Mouse (Mus musculus) CH12.LX (cell line): ENCODE measurements around the gene Hist1h2be. TPM values are rescaled to one million over a fixed set of nuclear protein-coding genes. Genes with fewer than 3 reads are reported as not detected.

Source experiments
- DNase-seq: peaks from one replicate; pipeline ENCODE4 v3.0.0-alpha.2; 2013; ENCODE audit errors: extremely low read depth
- H3K27ac ChIP-seq: 2 replicates; pipeline ENCODE4 v1.5.1; 2012; ENCODE audit warnings: low read depth, mild to moderate bottlenecking, control low read depth, moderate library complexity; ENCODE audit not compliant: insufficient read depth
- H3K27me3 ChIP-seq: replicated peaks from 2 replicates; pipeline ENCODE3; 2012; ENCODE audit warnings: inconsistent platforms
- H3K36me3 ChIP-seq, 2 experiments: replicated peaks in 1 of 2; 2 replicates each; pipeline versions ENCODE3 to v1.6.1; 2012; ENCODE audit warnings: inconsistent platforms in 1 of 2, low read length in 1 of 2, mild to moderate bottlenecking in 1 of 2, mixed read lengths in 1 of 2, moderate library complexity in 1 of 2; ENCODE audit not compliant: control insufficient read depth in 1 of 2, insufficient read depth in 1 of 2
- H3K4me1 ChIP-seq, 2 experiments: 2 replicates each; pipeline ENCODE4 v1.6.1; 2012; ENCODE audit warnings: inconsistent platforms in 1 of 2, moderate library complexity in 1 of 2; ENCODE audit not compliant: insufficient read depth in 2 of 2, control insufficient read depth in 1 of 2
- H3K4me2 ChIP-seq: 2 replicates; pipeline ENCODE4 v1.6.1; 2012; ENCODE audit warnings: low read depth, mild to moderate bottlenecking, control low read depth; ENCODE audit not compliant: poor library complexity, insufficient read depth, severe bottlenecking
- H3K4me3 ChIP-seq, 3 experiments: fragments of 150-350 bp in 1 of 3; sonication (generic) in 1 of 3; replicated peaks in 1 of 3; 2 replicates each; pipeline versions ENCODE3 to v1.5.1; 2011 to 2012; ENCODE audit warnings: low read depth in 2 of 3, low read length in 2 of 3, mild to moderate bottlenecking in 2 of 3, moderate library complexity in 2 of 3, control low read depth in 1 of 3, improper control_type of control experiment in 1 of 3, inconsistent platforms in 1 of 3, mixed read lengths in 1 of 3; ENCODE audit not compliant: poor library complexity in 1 of 3
- H3K79me2 ChIP-seq: replicated peaks from 2 replicates; pipeline ENCODE4 v1.6.1; 2012; ENCODE audit warnings: mild to moderate bottlenecking, moderate library complexity; ENCODE audit not compliant: control insufficient read depth, poor library complexity, insufficient read depth, severe bottlenecking; ENCODE audit errors: extremely low read depth
- H3K9ac ChIP-seq: 2 replicates; pipeline ENCODE4 v1.6.1; 2012; ENCODE audit warnings: low read depth, mild to moderate bottlenecking, control low read depth, moderate library complexity; ENCODE audit not compliant: insufficient read depth
- H3K9me3 ChIP-seq: replicated peaks from 2 replicates; pipeline ENCODE3; 2012; ENCODE audit warnings: low read length, inconsistent platforms, mixed read lengths
- CHD1 ChIP-seq: IDR thresholded peaks from 2 replicates; pipeline ENCODE4 v1.6.1; 2012; ENCODE audit warnings: low read depth, low read length, improper control_type of control experiment, inconsistent platforms
- CHD2 ChIP-seq: IDR thresholded peaks from 2 replicates; pipeline ENCODE4 v1.6.1; 2011; ENCODE audit warnings: low read length, improper control_type of control experiment
- E2F4 ChIP-seq: IDR thresholded peaks from 2 replicates; pipeline ENCODE4 v1.6.1; 2011; ENCODE audit warnings: low read depth, low read length, improper control_type of control experiment; ENCODE audit not compliant: insufficient replicate concordance
- ETS1 ChIP-seq: conservative IDR thresholded peaks from 2 replicates; pipeline ENCODE4 v1.6.1; 2012; ENCODE audit warnings: low read depth, mild to moderate bottlenecking, inconsistent platforms, low read length, improper control_type of control experiment, moderate library complexity
- GABPA ChIP-seq: IDR thresholded peaks from 2 replicates; pipeline ENCODE4 v1.6.1; 2012; ENCODE audit warnings: low read depth, low read length, improper control_type of control experiment, inconsistent platforms; ENCODE audit not compliant: insufficient replicate concordance
- HCFC1 ChIP-seq: IDR thresholded peaks from 2 replicates; pipeline ENCODE4 v1.6.1; 2012; ENCODE audit warnings: low read depth, mild to moderate bottlenecking, inconsistent platforms, low read length, improper control_type of control experiment
- IRF4 ChIP-seq: IDR thresholded peaks from 2 replicates; pipeline ENCODE4 v1.6.1; 2014; ENCODE audit warnings: low read depth, mild to moderate bottlenecking, inconsistent platforms, low read length, improper control_type of control experiment
- JUN ChIP-seq: IDR thresholded peaks from 2 replicates; pipeline ENCODE4 v1.6.1; 2011; ENCODE audit warnings: low read depth, mild to moderate bottlenecking, low read length, improper control_type of control experiment, moderate library complexity; ENCODE audit not compliant: insufficient read depth
- KAT2A ChIP-seq: IDR thresholded peaks from 2 replicates; pipeline ENCODE4 v1.6.1; 2012; ENCODE audit warnings: low read length, improper control_type of control experiment, inconsistent platforms; ENCODE audit not compliant: insufficient replicate concordance
- MAFK ChIP-seq: IDR thresholded peaks from 2 replicates; pipeline ENCODE4 v1.6.1; 2011; ENCODE audit warnings: low read length, improper control_type of control experiment; ENCODE audit not compliant: insufficient replicate concordance
- MAX ChIP-seq: IDR thresholded peaks from 2 replicates; pipeline ENCODE4 v1.6.1; 2011; ENCODE audit warnings: low read length, improper control_type of control experiment
- MEF2A ChIP-seq: IDR thresholded peaks from 2 replicates; pipeline ENCODE4 v1.6.1; 2014; ENCODE audit warnings: low read depth, mild to moderate bottlenecking, inconsistent platforms, low read length, improper control_type of control experiment, borderline replicate concordance
- NELFE ChIP-seq: IDR thresholded peaks from 2 replicates; pipeline ENCODE4 v1.6.1; 2011; ENCODE audit warnings: low read depth, low read length, improper control_type of control experiment
- NRF1 ChIP-seq: IDR thresholded peaks from 2 replicates; pipeline ENCODE4 v1.6.1; 2014; ENCODE audit warnings: low read depth, mild to moderate bottlenecking, inconsistent platforms, low read length, improper control_type of control experiment, moderate library complexity
- POLR2A ChIP-seq: IDR thresholded peaks from 2 replicates; pipeline ENCODE4 v1.6.1; 2011; ENCODE audit warnings: low read depth, mild to moderate bottlenecking, improper control_type of control experiment, low read length
- POLR2AphosphoS2 ChIP-seq: IDR thresholded peaks from 2 replicates; pipeline ENCODE4 v1.6.1; 2011; ENCODE audit warnings: low read depth, low read length, improper control_type of control experiment
- RCOR1 ChIP-seq: conservative IDR thresholded peaks from 2 replicates; pipeline ENCODE4 v1.6.1; 2012; ENCODE audit warnings: low read depth, mild to moderate bottlenecking, inconsistent platforms, low read length, improper control_type of control experiment
- SMC3 ChIP-seq: IDR thresholded peaks from 2 replicates; pipeline ENCODE4 v1.6.1; 2011; ENCODE audit warnings: low read depth, low read length, improper control_type of control experiment
- TBP ChIP-seq: conservative IDR thresholded peaks from 2 replicates; pipeline ENCODE4 v1.6.1; 2011; ENCODE audit warnings: low read depth, low read length, improper control_type of control experiment
- TCF12 ChIP-seq: IDR thresholded peaks from 2 replicates; pipeline ENCODE4 v1.6.1; 2014; ENCODE audit warnings: low read depth, mild to moderate bottlenecking, inconsistent platforms, low read length, improper control_type of control experiment
- UBTF ChIP-seq: IDR thresholded peaks from 2 replicates; pipeline ENCODE4 v1.6.1; 2012; ENCODE audit warnings: low read depth, mild to moderate bottlenecking, inconsistent platforms, low read length, improper control_type of control experiment, moderate library complexity
- USF2 ChIP-seq: conservative IDR thresholded peaks from 2 replicates; pipeline ENCODE4 v1.6.1; 2011; ENCODE audit warnings: low read depth, low read length, improper control_type of control experiment
- ZMIZ1 ChIP-seq: IDR thresholded peaks from 2 replicates; pipeline ENCODE4 v1.6.1; 2012; ENCODE audit warnings: low read depth, mild to moderate bottlenecking, inconsistent platforms, low read length, improper control_type of control experiment
- ZNF384 ChIP-seq: IDR thresholded peaks from 2 replicates; pipeline ENCODE4 v1.6.1; 2012; ENCODE audit warnings: low read depth, low read length, improper control_type of control experiment, inconsistent platforms
- dilution Hi-C: fragments of 300-500 bp; cut with MboI; formaldehyde crosslinking; loops from 2 replicates; pipeline ENCODE4 v1.14.3; 2020; ENCODE audit warnings: low sequenced_read_pairs; ENCODE audit not compliant: extremely low pct_unique_long_range_greater_than_20kb, extremely low pct_ligation_motif_present
- in situ Hi-C: fragments of 300-500 bp; cut with MboI; formaldehyde crosslinking; loops from 3 replicates; pipeline ENCODE4 v1.14.3; 2019; ENCODE audit warnings: low sequenced_read_pairs, low pct_ligation_motif_present, low pct_unique_long_range_greater_than_20kb, mixed read lengths
- polyA plus RNA-seq: library from polyadenylated mRNA; unstranded; fragments of >175 nt; gene quantifications from 2 replicates; pipeline ENCODE4 v1.2.1, GENCODE M21; 2012; ENCODE audit warnings: low read depth; ENCODE audit not compliant: insufficient read length
- total RNA-seq, 2 experiments: library from RNA; depleted of rRNA; stranded (reverse); fragments of 300-350 nt in 1 of 2; fragments of >200 nt in 1 of 2; gene quantifications; 2 replicates each; pipeline ENCODE4 v1.2.3; 2012 to 2014

Hist1h2be gene
- total and polyA plus RNA-seq, 3 experiments = 0.70 to 282 (median 4.7) TPM

- Histone ChIP-seq H3K4me1 (peaks cover 0 to 12% of the 10 kb centered on the region in 2 experiments; a peak in 3 of 4 replicates), H3K4me2 (peak overlapping the region; percentile 23), H3K4me3 (peak overlapping the region; percentile 50 to 61 (median 55)), H3K27ac (peak overlapping the region; percentile 98), H3K27me3 (no peaks in the 10 kb centered on the region), H3K36me3 (no peaks in the 10 kb centered on the region), H3K79me2 (peaks cover 8% of the 10 kb centered on the region; the same call in 1 of the 2 replicates), H3K9ac (peak overlapping the region; percentile 69), H3K9me3 (no peaks in the 10 kb centered on the region)
- dilution Hi-C loops = no loop called here
- TF ChIP-seq CHD2 (peak; percentile 88), HCFC1 (no peak), POLR2AphosphoS2 (peak; percentile 99), CHD1 (peak; percentile 97), ZMIZ1 (peak; percentile 98), NELFE (0 out of 2 replicates have a peak, but pooled peaks have one; percentile 61), IRF4 (no peak; the same call in 1 of the 2 replicates), E2F4 (no peak), NRF1 (0 out of 2 replicates have a peak, but pooled peaks have one; percentile 20), JUN (no peak), UBTF (peak; percentile 99; the same call in 1 of the 2 replicates), SMC3 (peak; percentile 42), USF2 (peak; percentile 35; the same call in 1 of the 2 replicates), GABPA (no peak), MAFK (peak; percentile 9; the same call in 1 of the 2 replicates), TBP (no peak), MAX (0 out of 2 replicates have a peak, but pooled peaks have one; percentile 21), KAT2A (no peak), POLR2A (peak; percentile 95), RCOR1 (peak; percentile 85), TCF12 (peak; percentile 58; the same call in 1 of the 2 replicates), ETS1 (no peak; the same call in 1 of the 2 replicates), MEF2A (peak; percentile 50; the same call in 1 of the 2 replicates), ZNF384 (no peak; the same call in 1 of the 2 replicates)
- in situ Hi-C loops = no loop called here
- DNase-seq = peak; percentile 93
These were observed 729 bp upstream of the Hist1h2be start for GRCm38 (mm10) chr13:23621532-23622174.
